Mouse (Mus musculus): ENCODE measurements around the gene Mgp.

- TF ChIP-seq CTCF (IDR thresholded peaks at IDR 0.05; ENCODE audit: control insufficient read depth, insufficient read depth, low read length) (no peak), POLR2A (IDR thresholded peaks at IDR 0.05; ENCODE audit: borderline replicate concordance, control insufficient read depth, low read depth, low read length) (no peak)
Observed at GRCm38 (mm10) chr6:136913384-136914126, 37.9 kb upstream of the Mgp start.
